Mouse (Mus musculus): ENCODE results near the gene Rnf151. TPM values are rescaled to one million over a fixed set of nuclear protein-coding genes. Genes with fewer than 3 reads are reported as not detected.

Gene Rnf151
- total RNA-seq, 2 experiments from 2014 or later, result 0.56 TPM; not detected in 1

GRCm38 (mm10) chr17:24706982-24707800 lies 10.7 kb downstream of the Rnf151 start, which contains the start of gene Tbl3:
Gene Tbl3 (minus strand): TSS chr17:24707660.
- DNase-seq (ENCODE audit: low spot score in 2 of 2), result peak; percentile 96 to 98

GRCm38 (mm10) chr17:24705821-24706220 lies 12.0 kb downstream of the Rnf151 start:
- DNase-seq (ENCODE audit: low spot score in 2 of 2), result no peak

- no peak for DNase-seq (ENCODE audit: low spot score in 2 of 2)
These were observed 16.6 kb downstream of the Rnf151 start for GRCm38 (mm10) chr17:24701251-24701650.

GRCm38 (mm10) chr17:24699473-24699872 lies 18.4 kb downstream of the Rnf151 start:
- DNase-seq (ENCODE audit: low spot score in 2 of 2), result no peak

GRCm38 (mm10) chr17:24698715-24699114 lies 19.1 kb downstream of the Rnf151 start:
- no peak for DNase-seq (ENCODE audit: low spot score in 2 of 2)

GRCm38 (mm10) chr17:24697985-24698384 lies 19.9 kb downstream of the Rnf151 start:
- no peak for DNase-seq (ENCODE audit: low spot score in 2 of 2)

GRCm38 (mm10) chr17:24696011-24696697 lies 21.7 kb downstream of the Rnf151 start, which contains the start of the genes Gfer and Noxo1:
Gene Gfer (minus strand): TSS chr17:24696156.
Gene Noxo1 (plus strand): TSS chr17:24696234.
- DNase-seq (ENCODE audit: low spot score in 2 of 2), result peak; percentile 83 to 89

GRCm38 (mm10) chr17:24695326-24696010 lies 22.4 kb downstream of the Rnf151 start:
- DNase-seq (ENCODE audit: low spot score in 2 of 2), result no peak

GRCm38 (mm10) chr17:24692385-24692784 lies 25.5 kb downstream of the Rnf151 start:
- DNase-seq (ENCODE audit: low spot score in 2 of 2), result no peak

- peak; percentile 50 to 61 for DNase-seq (ENCODE audit: low spot score in 2 of 2)
These were observed 28.4 kb downstream of the Rnf151 start, which contains the start of gene Syngr3 for GRCm38 (mm10) chr17:24689251-24690081. Gene Syngr3 (minus strand): TSS chr17:24689955.

- DNase-seq (ENCODE audit: low spot score in 2 of 2), result no peak
These were observed 30.3 kb downstream of the Rnf151 start for GRCm38 (mm10) chr17:24687599-24687998.

- DNase-seq (ENCODE audit: low spot score in 2 of 2), result peak in 1 of 2 experiments; percentile 28
These were observed 30.7 kb downstream of the Rnf151 start for GRCm38 (mm10) chr17:24687146-24687595.

- DNase-seq (ENCODE audit: low spot score in 2 of 2), result no peak
These were observed 31.3 kb downstream of the Rnf151 start for GRCm38 (mm10) chr17:24686514-24686913.

GRCm38 (mm10) chr17:24677500-24678080 lies 40.3 kb downstream of the Rnf151 start:
- DNase-seq (ENCODE audit: low spot score in 2 of 2), result no peak

- DNase-seq (ENCODE audit: low spot score in 2 of 2), result no peak
These were observed 41.0 kb downstream of the Rnf151 start for GRCm38 (mm10) chr17:24676877-24677276.

GRCm38 (mm10) chr17:24676187-24676586 lies 41.7 kb downstream of the Rnf151 start:
- DNase-seq (ENCODE audit: low spot score in 2 of 2), result peak; percentile 55 to 65

- peak; percentile 58 to 80 for DNase-seq (ENCODE audit: low spot score in 2 of 2)
These were observed 43.6 kb downstream of the Rnf151 start for GRCm38 (mm10) chr17:24674277-24674676.

- DNase-seq (ENCODE audit: low spot score in 2 of 2), result no peak
These were observed 45.7 kb downstream of the Rnf151 start for GRCm38 (mm10) chr17:24672141-24672540.

GRCm38 (mm10) chr17:24671346-24671745 lies 46.5 kb downstream of the Rnf151 start:
- no peak for DNase-seq (ENCODE audit: low spot score in 2 of 2)

GRCm38 (mm10) chr17:24670246-24670844 lies 47.5 kb downstream of the Rnf151 start:
- DNase-seq (ENCODE audit: low spot score in 2 of 2), result no peak
